Mouse (Mus musculus): ENCODE results near the gene Gm17364. TPM values are rescaled to one million over a fixed set of nuclear protein-coding genes. Genes with fewer than 3 reads are reported as not detected.
"Not testable (repeated sequence)": the region's sequence is repeated elsewhere in the genome, so short reads cannot be mapped to it uniquely, and the experiment has no call there.

Gm17364 gene
- polyA plus RNA-seq, 1 experiment from 2014 or later, result not detected

DNA sequence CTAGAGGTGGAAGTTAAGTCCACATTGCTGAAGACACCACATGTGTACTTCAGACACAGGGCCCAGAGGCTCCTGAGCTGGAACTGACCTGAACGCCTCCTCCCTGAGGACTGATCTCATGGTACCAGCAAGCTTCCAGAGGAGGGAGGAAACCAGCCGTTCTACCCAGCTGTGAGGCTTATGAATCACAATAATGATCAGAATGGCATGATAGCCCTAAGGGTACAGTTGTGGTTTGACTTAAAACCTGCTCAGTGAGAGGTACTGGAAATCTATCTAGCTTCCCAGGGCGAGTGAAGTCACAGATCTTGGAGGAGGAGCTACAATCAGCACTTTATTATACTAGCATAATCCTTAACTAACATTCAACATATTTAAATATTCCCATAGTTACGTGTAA, 11.7 kb upstream of the Gm17364 start:
- H3K4me2 ChIP-seq (replicated peaks), result no peak overlapping the region
- H3K4me1 ChIP-seq (replicated peaks), result no peaks in the 10 kb centered on the region
- 80% methylated on average over 4 of the region's 4 CpGs for WGBS
- no peaks in the 10 kb centered on the region for H3K36me3 ChIP-seq
- no peak for ATAC-seq
- peaks cover 3% of the 10 kb centered on the region; the same call in 1 of the 2 replicates for H3K27me3 ChIP-seq
- no peak overlapping the region for H3K9ac ChIP-seq (replicated peaks)
- H3K4me3 ChIP-seq (replicated peaks), result no peak overlapping the region
- H3K27ac ChIP-seq, result no peak overlapping the region
- no peaks in the 10 kb centered on the region for H3K9me3 ChIP-seq

DNA sequence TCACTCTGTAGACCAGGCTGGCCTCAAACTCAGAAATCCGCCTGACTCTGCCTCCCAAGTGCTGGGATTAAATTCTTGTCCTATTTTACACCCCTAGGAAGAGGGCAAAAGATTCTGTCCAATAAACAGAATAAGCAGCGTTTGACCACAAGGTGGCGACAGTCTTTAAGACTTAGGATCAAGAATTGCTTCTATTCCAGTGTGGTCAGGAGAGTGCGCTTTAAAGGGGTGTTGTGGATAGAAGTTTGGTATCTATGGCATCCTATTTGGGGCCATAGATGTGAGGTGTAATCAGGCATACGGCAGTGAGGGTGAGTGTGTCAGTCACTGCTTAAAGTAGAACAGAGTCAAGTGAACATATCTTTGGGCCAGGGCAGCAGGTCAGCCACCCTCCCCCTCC, 9.5 kb upstream of the Gm17364 start:
- ATAC-seq, result peak; percentile 60; the same call in 1 of the 2 replicates
- Histone ChIP-seq H3K4me1 (replicated peaks) (no peaks in the 10 kb centered on the region), H3K4me2 (replicated peaks) (no peak overlapping the region), H3K9ac (replicated peaks) (no peak overlapping the region), H3K36me3 (no peaks in the 10 kb centered on the region), H3K4me3 (replicated peaks) (no peak overlapping the region), H3K9me3 (no peaks in the 10 kb centered on the region), H3K27ac (no peak overlapping the region), H3K27me3 (peaks cover 3% of the 10 kb centered on the region; the same call in 1 of the 2 replicates)
- 28% methylated on average over 5 of the region's 5 CpGs for WGBS

DNA sequence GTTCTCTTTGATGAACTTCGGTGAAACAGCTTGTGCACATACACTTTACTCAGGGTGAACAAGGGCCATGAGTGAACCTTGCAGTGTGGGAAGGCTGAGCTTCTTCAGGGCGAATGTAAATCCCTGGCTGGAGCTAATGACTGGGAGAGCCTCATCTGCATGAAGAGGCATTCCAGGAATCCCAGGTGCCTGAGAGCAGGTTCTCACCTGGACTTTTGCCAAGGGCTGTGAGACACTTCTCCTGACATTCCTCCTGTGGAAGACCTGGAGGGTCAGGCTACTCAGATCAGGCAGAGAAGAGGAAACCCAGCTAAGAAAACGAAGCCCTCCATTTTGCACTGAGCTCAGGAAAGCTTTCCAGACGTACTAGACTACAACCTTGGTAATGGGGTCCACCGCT, 6.9 kb upstream of the Gm17364 start:
- 79% methylated on average over 5 of the region's 5 CpGs for WGBS
- no peaks in the 10 kb centered on the region for H3K4me1 ChIP-seq (replicated peaks)
- no peaks in the 10 kb centered on the region for H3K36me3 ChIP-seq
- no peak overlapping the region for H3K9ac ChIP-seq (replicated peaks)
- H3K4me2 ChIP-seq (replicated peaks), result no peak overlapping the region
- H3K27me3 ChIP-seq, result peaks cover 3% of the 10 kb centered on the region; the same call in 1 of the 2 replicates
- no peak overlapping the region for H3K27ac ChIP-seq
- no peak for ATAC-seq
- no peaks in the 10 kb centered on the region for H3K9me3 ChIP-seq
- H3K4me3 ChIP-seq (replicated peaks), result no peak overlapping the region

DNA sequence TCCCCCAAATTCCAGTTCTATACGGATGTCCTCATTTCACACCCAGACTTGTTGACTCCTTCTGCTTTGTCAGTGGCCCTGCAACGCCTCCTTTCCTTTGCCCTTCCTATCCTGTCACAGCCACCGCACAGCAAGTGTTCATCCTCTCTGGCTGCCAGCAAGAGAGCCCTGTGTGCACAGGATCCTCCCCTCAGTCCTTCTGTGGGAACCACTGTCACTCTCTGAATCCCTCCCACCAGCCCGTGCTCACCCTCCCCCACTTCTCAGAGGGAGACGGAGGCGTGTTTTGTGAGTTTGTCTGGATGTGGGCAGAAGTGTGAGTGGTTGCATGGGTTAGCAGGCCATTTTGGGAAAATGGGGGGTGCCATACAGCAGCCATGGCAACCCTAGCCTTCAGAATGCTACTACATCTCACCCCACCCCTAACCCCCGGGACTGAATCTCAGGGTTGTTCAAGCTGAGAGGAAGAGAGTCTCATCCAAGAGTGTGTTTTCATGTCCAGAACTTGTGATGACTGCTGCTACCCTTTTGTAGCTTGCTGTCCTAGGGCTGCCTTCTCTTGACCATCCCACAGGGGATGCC, 5.9 kb downstream of the Gm17364 start:
- Histone ChIP-seq H3K4me3 (replicated peaks) (no peak overlapping the region), H3K36me3 (peaks cover 5% of the 10 kb centered on the region), H3K4me2 (replicated peaks) (no peak overlapping the region), H3K9ac (replicated peaks) (no peak overlapping the region), H3K4me1 (replicated peaks) (peaks cover 5% of the 10 kb centered on the region), H3K27ac (no peak overlapping the region), H3K9me3 (peaks cover 3% of the 10 kb centered on the region; the same call in 1 of the 2 replicates), H3K27me3 (no peaks in the 10 kb centered on the region)
- 29% methylated on average over 7 of the region's 7 CpGs for WGBS
- ATAC-seq, result 0 out of 2 replicates have a peak, but pooled peaks have one; percentile 45

DNA sequence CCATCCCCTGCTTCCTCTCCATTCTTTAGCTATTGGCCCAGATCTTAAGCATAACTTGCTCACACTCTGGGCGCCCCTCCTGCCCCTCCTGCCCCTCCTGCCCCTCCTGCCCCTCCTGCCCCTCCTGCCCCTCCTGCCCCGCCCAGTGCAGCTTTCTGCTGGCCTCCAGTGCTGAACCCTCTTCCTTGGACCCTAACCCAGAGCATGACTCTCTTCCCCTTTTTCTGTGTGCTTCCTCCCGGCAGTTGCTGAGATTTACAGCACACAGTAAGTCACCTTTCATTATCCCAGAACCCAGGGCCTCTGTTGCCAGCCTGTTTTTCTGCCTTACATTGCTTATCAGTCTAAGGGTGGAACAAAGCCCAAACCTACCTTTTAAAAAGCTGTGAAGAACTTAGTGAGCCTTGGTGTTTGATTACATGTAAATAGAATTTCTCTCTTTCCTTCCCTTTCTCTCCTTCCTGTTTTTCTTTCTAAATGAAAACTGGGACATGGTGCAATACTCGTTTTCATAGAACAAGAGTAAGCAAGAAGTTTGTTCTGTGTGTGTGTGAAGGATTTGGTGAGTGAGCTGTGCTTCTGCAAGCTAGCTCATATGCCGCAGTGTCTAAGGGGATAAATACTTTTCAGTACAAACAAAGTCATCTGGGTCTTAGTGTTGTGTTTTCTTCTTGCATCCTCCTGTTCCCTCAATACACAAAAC, 10.3 kb downstream of the Gm17364 start:
- Histone ChIP-seq H3K4me2 (replicated peaks) (no peak overlapping the region), H3K9me3 (peaks cover 3% of the 10 kb centered on the region; the same call in 1 of the 2 replicates), H3K4me1 (replicated peaks) (peaks cover 5% of the 10 kb centered on the region), H3K36me3 (peaks cover 3% of the 10 kb centered on the region; the same call in 1 of the 2 replicates), H3K4me3 (replicated peaks) (no peak overlapping the region), H3K9ac (replicated peaks) (no peak overlapping the region), H3K27ac (no peak overlapping the region), H3K27me3 (no peaks in the 10 kb centered on the region)
- 88% methylated on average over 5 of the region's 5 CpGs for WGBS
- ATAC-seq, result no peak

DNA sequence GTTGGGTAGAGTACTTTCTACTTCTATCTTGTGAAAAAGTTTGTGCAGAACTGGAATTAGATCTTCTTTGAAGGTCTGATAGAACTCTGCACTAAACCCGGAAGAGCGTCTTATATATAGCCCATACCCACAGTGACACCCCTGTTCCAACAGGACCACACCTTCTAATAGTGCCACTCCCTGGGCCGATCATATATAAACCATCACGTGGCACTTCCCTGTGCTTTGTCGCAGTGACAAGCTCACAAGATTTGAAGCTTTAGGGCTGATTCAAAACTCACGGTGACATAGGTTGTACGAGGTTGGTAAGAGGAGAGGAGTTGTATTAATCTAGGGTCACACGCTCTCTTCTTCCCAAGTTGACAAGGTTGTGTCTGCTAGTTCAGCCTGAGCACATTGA, 12.2 kb downstream of the Gm17364 start:
- 98% methylated on average over 8 of the region's 8 CpGs for WGBS

DNA sequence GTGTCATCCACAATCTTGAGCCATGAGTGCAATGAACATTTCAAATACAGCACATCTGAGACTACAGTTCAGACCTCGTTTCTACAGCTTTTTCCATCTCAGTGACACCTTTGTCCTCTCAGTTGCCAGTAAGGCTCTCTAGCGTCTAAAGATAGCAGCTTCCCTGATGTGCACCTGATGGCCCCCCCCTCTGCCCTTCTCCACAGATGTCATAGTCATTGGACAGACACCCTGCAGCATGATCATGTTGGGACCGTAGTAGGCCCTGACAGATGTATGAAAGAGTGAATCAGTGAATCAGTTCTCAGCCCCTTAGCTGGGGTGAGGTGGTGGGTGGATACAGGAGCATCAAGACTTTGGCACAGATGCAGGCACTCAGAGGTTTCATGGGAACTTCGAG, 15.9 kb downstream of the Gm17364 start:
- no peaks in the 10 kb centered on the region for H3K4me1 ChIP-seq (replicated peaks)
- no peak overlapping the region for H3K4me2 ChIP-seq (replicated peaks)
- no peaks in the 10 kb centered on the region for H3K27me3 ChIP-seq
- H3K27ac ChIP-seq, result no peak overlapping the region
- ATAC-seq, result no peak
- no peak overlapping the region for H3K4me3 ChIP-seq (replicated peaks)
- H3K9me3 ChIP-seq, result no peaks in the 10 kb centered on the region
- no peaks in the 10 kb centered on the region for H3K36me3 ChIP-seq
- 80% methylated on average over 4 of the region's 4 CpGs for WGBS
- H3K9ac ChIP-seq (replicated peaks), result no peak overlapping the region

More for the DNA sequence above, 12.2 kb downstream of the Gm17364 start:
- ATAC-seq; H3K9ac ChIP-seq (replicated peaks); H3K27me3 ChIP-seq; H3K4me1 ChIP-seq (replicated peaks); H3K9me3 ChIP-seq; H3K27ac ChIP-seq; H3K4me3 ChIP-seq (replicated peaks); H3K36me3 ChIP-seq; H3K4me2 ChIP-seq (replicated peaks): not testable (repeated sequence)

DNA sequence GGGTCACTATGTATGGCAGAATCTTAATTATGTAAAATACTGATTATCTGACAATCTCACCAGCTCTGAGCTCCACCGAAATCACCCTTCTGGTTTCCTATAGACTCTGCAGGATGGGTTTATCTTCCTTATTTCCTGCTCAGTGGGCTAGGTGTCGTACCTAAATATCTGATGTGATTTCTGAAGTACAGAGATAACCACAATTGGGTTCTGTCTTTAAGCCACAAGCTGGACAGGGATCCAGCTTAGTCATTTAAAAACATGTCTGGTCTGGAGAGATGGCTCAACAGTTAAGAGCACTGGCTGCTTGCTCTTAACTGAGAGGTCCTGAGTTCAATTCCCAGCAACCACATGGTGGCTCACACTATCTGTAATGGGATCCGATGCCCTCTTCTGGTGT, 16.8 kb downstream of the Gm17364 start:
- no peak overlapping the region for H3K27ac ChIP-seq
- H3K27me3 ChIP-seq, result no peaks in the 10 kb centered on the region
- no peak for ATAC-seq
- H3K4me3 ChIP-seq (replicated peaks), result no peak overlapping the region
- no peaks in the 10 kb centered on the region for H3K9me3 ChIP-seq
- 0 out of 2 replicates have a peak, but pooled peaks cover 4% of the 10 kb centered on the region for H3K4me1 ChIP-seq (replicated peaks)
- H3K9ac ChIP-seq (replicated peaks), result no peak overlapping the region
- 92% methylated on average over 3 of the region's 3 CpGs for WGBS
- no peaks in the 10 kb centered on the region for H3K36me3 ChIP-seq
- no peak overlapping the region for H3K4me2 ChIP-seq (replicated peaks)

DNA sequence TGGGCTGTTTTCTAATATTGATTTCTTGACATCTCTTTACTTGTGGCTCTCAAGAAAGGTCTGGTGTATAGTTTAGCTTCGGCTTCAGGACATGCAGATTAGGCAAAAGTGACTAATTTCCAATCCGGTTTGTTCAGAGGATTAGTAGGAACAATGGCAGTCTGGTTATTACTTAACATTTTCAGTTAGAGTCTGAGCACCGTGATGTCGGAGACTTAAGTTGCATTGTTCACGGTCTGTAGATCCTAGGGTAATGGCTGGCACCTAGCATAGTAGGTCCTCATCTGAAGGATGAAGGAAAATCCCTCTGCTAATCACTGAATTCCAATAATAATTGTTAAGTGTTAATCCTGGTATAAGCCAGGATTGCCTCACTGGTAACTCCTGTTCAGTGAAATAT, 17.7 kb downstream of the Gm17364 start:
- H3K9me3 ChIP-seq, result no peaks in the 10 kb centered on the region
- ATAC-seq, result no peak
- H3K36me3 ChIP-seq, result no peaks in the 10 kb centered on the region
- 53% methylated on average over 5 of the region's 5 CpGs for WGBS
- H3K4me2 ChIP-seq (replicated peaks), result no peak overlapping the region
- H3K27ac ChIP-seq, result no peak overlapping the region
- no peak overlapping the region for H3K4me3 ChIP-seq (replicated peaks)
- no peaks in the 10 kb centered on the region for H3K27me3 ChIP-seq
- no peak overlapping the region for H3K9ac ChIP-seq (replicated peaks)
- H3K4me1 ChIP-seq (replicated peaks), result peaks cover 11% of the 10 kb centered on the region

DNA sequence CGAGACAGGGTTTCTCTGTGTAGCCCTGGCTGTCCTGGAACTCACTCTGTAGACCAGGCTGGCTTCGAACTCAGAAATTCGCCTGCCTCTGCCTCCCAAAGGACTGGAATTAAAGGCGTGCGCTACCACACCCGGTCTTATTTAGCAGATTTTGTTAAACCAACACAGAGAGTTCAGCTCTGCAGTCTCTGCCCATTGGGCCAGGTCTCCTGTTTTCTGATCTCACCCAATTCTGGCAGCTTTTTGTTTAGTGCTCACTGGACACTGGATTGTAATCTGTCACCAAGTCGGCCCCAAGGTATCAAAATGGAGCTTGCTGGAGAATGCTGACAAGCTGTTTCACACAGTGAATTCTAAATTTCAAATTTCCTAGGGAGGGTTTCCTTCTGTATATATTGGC, 21.0 kb downstream of the Gm17364 start:
- WGBS, result 91% methylated on average over 7 of the region's 7 CpGs
- no peaks in the 10 kb centered on the region for H3K36me3 ChIP-seq
- H3K9ac ChIP-seq (replicated peaks), result no peak overlapping the region
- H3K27ac ChIP-seq, result no peak overlapping the region
- H3K4me3 ChIP-seq (replicated peaks), result no peak overlapping the region
- H3K27me3 ChIP-seq, result no peaks in the 10 kb centered on the region
- no peak overlapping the region for H3K4me2 ChIP-seq (replicated peaks)
- no peaks in the 10 kb centered on the region for H3K9me3 ChIP-seq
- no peak for ATAC-seq
- H3K4me1 ChIP-seq (replicated peaks), result peaks cover 23% of the 10 kb centered on the region

DNA sequence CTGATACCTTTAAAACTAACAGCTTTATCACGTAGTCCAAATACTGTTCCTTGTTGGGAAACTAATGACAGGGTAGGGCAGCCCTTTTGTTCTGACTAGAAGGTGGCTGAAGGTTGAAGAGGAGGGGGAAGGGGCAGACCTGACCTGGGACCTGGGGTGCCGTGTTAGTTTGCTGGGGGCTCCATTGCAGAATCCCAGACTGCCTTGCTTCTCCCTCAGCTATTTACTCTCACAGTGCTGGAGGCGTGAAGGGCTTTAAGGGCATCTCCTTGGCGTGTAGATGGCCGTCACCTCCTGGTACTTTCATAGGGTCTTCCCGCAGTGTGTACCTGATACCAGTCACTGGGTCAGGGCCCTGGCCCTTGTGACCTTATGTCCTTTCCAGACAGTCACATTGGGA, 21.6 kb downstream of the Gm17364 start:
- Histone ChIP-seq H3K4me2 (replicated peaks) (no peak overlapping the region), H3K36me3 (no peaks in the 10 kb centered on the region), H3K9me3 (no peaks in the 10 kb centered on the region), H3K4me3 (replicated peaks) (no peak overlapping the region), H3K4me1 (replicated peaks) (peaks cover 23% of the 10 kb centered on the region), H3K27ac (no peak overlapping the region), H3K27me3 (no peaks in the 10 kb centered on the region), H3K9ac (replicated peaks) (no peak overlapping the region)
- 93% methylated on average over 6 of the region's 6 CpGs for WGBS
- ATAC-seq, result no peak

DNA sequence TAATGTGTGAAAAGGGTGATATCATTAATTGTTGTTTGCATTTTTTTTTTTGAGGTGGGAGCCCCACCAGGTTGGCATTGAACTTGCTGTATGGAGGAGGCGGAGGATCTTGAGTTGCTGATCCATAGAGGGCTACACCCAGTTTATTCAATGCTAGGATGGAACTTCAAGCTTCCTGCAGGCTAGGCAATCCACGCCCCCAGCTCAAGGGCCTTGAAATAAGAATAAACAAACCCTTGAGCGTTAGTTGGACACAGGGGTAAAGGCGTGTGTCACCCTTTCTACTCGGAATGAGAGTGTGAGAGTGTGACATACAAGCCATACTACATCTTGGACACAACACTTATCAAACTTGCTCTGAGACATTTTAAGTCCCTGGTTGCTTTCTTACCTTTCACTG, 22.1 kb downstream of the Gm17364 start:
- H3K4me3 ChIP-seq (replicated peaks), result no peak overlapping the region
- H3K9ac ChIP-seq (replicated peaks), result no peak overlapping the region
- H3K27ac ChIP-seq, result no peak overlapping the region
- no peak for ATAC-seq
- 84% methylated on average over 5 of the region's 5 CpGs for WGBS
- H3K4me1 ChIP-seq (replicated peaks), result peaks cover 23% of the 10 kb centered on the region
- no peaks in the 10 kb centered on the region for H3K36me3 ChIP-seq
- no peaks in the 10 kb centered on the region for H3K9me3 ChIP-seq
- 0 out of 2 replicates have a peak, but pooled peaks cover 2% of the 10 kb centered on the region for H3K27me3 ChIP-seq
- no peak overlapping the region for H3K4me2 ChIP-seq (replicated peaks)
